21 mouse cellular contexts compared by ENCODE assay signal in the genomic region with DNA sequence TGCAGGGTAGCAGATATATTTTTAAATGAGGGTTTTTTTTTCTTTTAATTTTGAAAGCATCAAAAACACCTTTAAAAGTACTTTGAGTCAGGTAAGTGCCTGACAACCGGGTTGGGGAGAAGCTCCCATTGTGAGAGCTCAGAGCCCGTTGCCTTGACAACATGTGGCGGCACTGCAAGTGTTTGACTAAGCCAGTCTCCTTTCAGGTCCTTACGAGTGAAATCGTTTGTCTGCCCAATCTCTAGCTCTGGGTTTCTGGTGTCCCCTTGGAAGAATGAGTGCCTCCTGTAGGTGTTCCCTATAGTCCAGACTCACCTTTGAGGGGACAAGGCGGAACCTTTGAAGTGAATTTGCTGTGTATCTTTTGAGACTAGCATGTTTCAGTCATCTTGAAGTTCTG. TPM values are rescaled to one million over a fixed set of nuclear protein-coding genes. Genes with fewer than 3 reads are reported as not detected.
DNase-seq lines count a peak whose midpoint lies in the region; ATAC-seq and TF ChIP-seq lines count a peak whose summit lies in the region.
"Had no signal": no experiment of that assay in that cellular context is flagged by ENCODE, and none has a peak within 500 bp of the region (broad histone marks: within the 10 kb centered on the region; RNA-seq: fewer than 3 reads in every experiment).

No protein-coding gene starts in this region.

- H3K4me1 ChIP-seq in midbrain, embryonic 10.5 days: peaks cover 17% of the 10 kb centered on the region
- H3K4me1 ChIP-seq in stomach, postnatal 0 days (replicated peaks; ENCODE audit: control insufficient read depth, insufficient read depth): no peaks in the 10 kb centered on the region
- H3K4me1 ChIP-seq: embryonic facial prominence, embryonic 15.5 days; heart, embryonic 10.5 days; intestine, embryonic 15.5 days had no signal

- H3K9ac ChIP-seq in stomach, postnatal 0 days (ENCODE audit: low read length): no peak overlapping the region
- H3K9ac ChIP-seq: embryonic facial prominence, embryonic 15.5 days; forebrain, embryonic 15.5 days; intestine, embryonic 15.5 days; limb, embryonic 15.5 days; liver, postnatal 0 days had no signal

- intact Hi-C loops in left cerebral cortex, postnatal 14 days (cut with DNase I): no loop called here
- intact Hi-C loops in left cerebral cortex, postnatal 36 days (cut with DNase I): no loop called here
- intact Hi-C loops in gastrocnemius, adult 2 months (cut with DNase I): no loop called here

- TF ChIP-seq CTCF in gastrocnemius, adult 2 months (IDR thresholded peaks at IDR 0.05): no peak
- no peak for TF ChIP-seq CTCF in stomach, postnatal 0 days (IDR thresholded peaks at IDR 0.05; ENCODE audit: low read depth)

- H3K27me3 ChIP-seq in midbrain, embryonic 10.5 days (ENCODE audit: low read depth, poor library complexity, severe bottlenecking): no peaks in the 10 kb centered on the region
- no peaks in the 10 kb centered on the region for H3K27me3 ChIP-seq in stomach, postnatal 0 days (ENCODE audit: control insufficient read depth, insufficient read depth, low read length)
- H3K27me3 ChIP-seq: embryonic facial prominence, embryonic 15.5 days; forebrain, embryonic 15.5 days; intestine, embryonic 15.5 days; limb, embryonic 15.5 days had no signal

- peak; percentile 46 for DNase-seq in embryo, embryonic 10 days (ENCODE audit: low spot score)
- no peak for DNase-seq in embryo, embryonic 9.5 days (ENCODE audit: extremely low spot score)
- peak; percentile 45 to 58 for DNase-seq in left cerebral cortex, postnatal 14 days (ENCODE audit: low spot score in 2 of 2)
- DNase-seq in left cerebral cortex, postnatal 36 days (ENCODE audit: low spot score in 2 of 2): no peak
- peak; percentile 43 for DNase-seq in midbrain, embryonic 10.5 days (ENCODE audit: low spot score)
- peak; percentile 27 for DNase-seq in right cerebral cortex, postnatal 25 days
- DNase-seq in gastrocnemius, adult 2 months: no peak
- DNase-seq in stomach, postnatal 0 days (ENCODE audit: low spot score): no peak
- DNase-seq: cerebellum, postnatal 25 days; gastrocnemius, postnatal 14 days; heart, postnatal 36 days; liver, postnatal 0 days had no signal

- H3K27ac ChIP-seq in midbrain, embryonic 10.5 days (replicated peaks): peak overlapping the region; percentile 55; the same call in 1 of the 2 replicates
- H3K27ac ChIP-seq in gastrocnemius, adult 2 months: no peak overlapping the region
- no peak overlapping the region for H3K27ac ChIP-seq in stomach, postnatal 0 days (replicated peaks)
- H3K27ac ChIP-seq: embryonic facial prominence, embryonic 15.5 days; forebrain, embryonic 15.5 days; heart, embryonic 10.5 days; intestine, embryonic 15.5 days; kidney, postnatal 0 days; left cerebral cortex, adult 2 months; limb, embryonic 15.5 days had no signal

- no peak for ATAC-seq in stomach, postnatal 0 days (ENCODE audit: low FRiP score, low TSS enrichment)
- ATAC-seq: activated CD4-positive, CD25-positive, alpha-beta regulatory T cell, adult 4 months; forebrain, embryonic 15.5 days; intestine, embryonic 15.5 days; liver, postnatal 0 days had no signal

- H3K4me3 ChIP-seq in midbrain, embryonic 10.5 days: no peak overlapping the region
- H3K4me3 ChIP-seq in gastrocnemius, adult 2 months: no peak overlapping the region
- no peak overlapping the region for H3K4me3 ChIP-seq in stomach, postnatal 0 days (ENCODE audit: low read depth, low read length)
- H3K4me3 ChIP-seq: embryonic facial prominence, embryonic 15.5 days; forebrain, embryonic 15.5 days; heart, embryonic 10.5 days; intestine, embryonic 15.5 days; left cerebral cortex, adult 2 months; limb, embryonic 15.5 days; myocyte had no signal

- H3K4me2 ChIP-seq in stomach, postnatal 0 days (replicated peaks; ENCODE audit: low read depth): no peak overlapping the region
- H3K4me2 ChIP-seq: embryonic facial prominence, embryonic 15.5 days; forebrain, embryonic 15.5 days; intestine, embryonic 15.5 days; limb, embryonic 15.5 days had no signal

- no peaks in the 10 kb centered on the region for H3K9me3 ChIP-seq in midbrain, embryonic 10.5 days (replicated peaks)
- no peaks in the 10 kb centered on the region for H3K9me3 ChIP-seq in stomach, postnatal 0 days (ENCODE audit: control insufficient read depth, low read length)
- H3K9me3 ChIP-seq: embryonic facial prominence, embryonic 15.5 days; forebrain, embryonic 15.5 days; heart, embryonic 10.5 days; intestine, embryonic 15.5 days; limb, embryonic 15.5 days had no signal

- TF ChIP-seq EP300 in stomach, postnatal 0 days (optimal IDR thresholded peaks at IDR 0.05): no peak

- H3K36me3 ChIP-seq in midbrain, embryonic 10.5 days: peaks cover 9% of the 10 kb centered on the region; the same call in 1 of the 2 replicates
- 0 out of 2 replicates have a peak, but pooled peaks cover 2% of the 10 kb centered on the region for H3K36me3 ChIP-seq in stomach, postnatal 0 days (ENCODE audit: control insufficient read depth, insufficient read depth, low read length)
- H3K36me3 ChIP-seq: forebrain, embryonic 15.5 days; heart, embryonic 10.5 days; intestine, embryonic 15.5 days had no signal

- WGBS in midbrain, embryonic 10.5 days: 34% methylated on average over 6 of the region's 6 CpGs
- WGBS in stomach, postnatal 0 days: 65% methylated on average over 6 of the region's 6 CpGs

RNA-seq across cellular contexts. Expression of gene Lars2, which starts 31.0 kb away (rescaled TPM):
- 10 to 100 TPM; 29.7 to 35.2 TPM for total RNA-seq in left cerebral cortex, postnatal 14 days (2021)
- total RNA-seq in left cerebral cortex, postnatal 36 days (2021): 100 to 1,000 TPM in 1 of 2 experiments, 10 to 100 TPM in 1; 38.5 to 668 TPM
- polyA plus RNA-seq in midbrain, embryonic 10.5 days (2016; fragmentation: Nextera tagmentation; extraction: Ambion mirVana): 584 and 607 TPM in 2 replicates
- 10 to 100 TPM; 22.9 to 24.3 TPM for total RNA-seq in gastrocnemius, adult 2 months (2021)
- 1,098 and 1,252 TPM in 2 replicates for polyA plus RNA-seq in stomach, postnatal 0 days (2015; fragmentation: Nextera tagmentation; extraction: Ambion mirVana)

Comparison
In these comparisons a context has a peak if more than half of its experiments do, and no peak if none do; other contexts are left out.
1. DNase-seq: peak in embryo, embryonic 10 days (single experiment), left cerebral cortex, postnatal 14 days (2 of 2), midbrain, embryonic 10.5 days (single experiment) and right cerebral cortex, postnatal 25 days (single experiment); none in embryo, embryonic 9.5 days (single experiment), left cerebral cortex, postnatal 36 days (0 of 2), gastrocnemius, adult 2 months (single experiment) and stomach, postnatal 0 days (single experiment).